Mouse (Mus musculus): Measurements from ENCODE around the gene Ipo8.
A peak's percentile ranks its signal among the peaks of the same experiment; 100 is the strongest.

The Ipo8 gene

GRCm38 (mm10) chr6:148756535-148756934 is 74.7 kb downstream of the Ipo8 start:
- DNase-seq (ENCODE audit: low read depth) = no peak

GRCm38 (mm10) chr6:148751400-148751799 is 79.9 kb downstream of the Ipo8 start:
- DNase-seq (ENCODE audit: low read depth) = no peak

DNA sequence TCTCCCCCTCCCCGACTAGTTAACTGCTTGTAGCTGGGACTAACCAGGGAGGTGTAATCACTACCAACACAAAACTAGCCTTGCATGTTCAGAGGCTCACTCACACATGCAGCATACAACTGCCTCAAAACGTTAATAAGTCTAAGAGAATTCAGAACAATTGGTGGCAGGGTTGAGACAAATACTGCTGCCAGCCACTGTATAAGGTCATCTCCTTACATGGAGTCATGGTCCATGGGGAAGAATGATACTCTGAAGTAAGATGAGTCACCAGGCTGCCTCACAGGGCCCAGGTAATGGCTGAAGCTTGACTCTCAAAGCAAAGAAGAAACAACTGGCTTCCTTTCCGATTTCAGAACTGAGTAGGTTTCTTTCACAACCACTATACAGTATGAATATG is 81.1 kb downstream of the Ipo8 start:
- DNase-seq (ENCODE audit: low read depth) = no peak

- no peak for DNase-seq (ENCODE audit: low read depth)
Observed at GRCm38 (mm10) chr6:148740521-148741226, 90.6 kb downstream of the Ipo8 start.

- peak; percentile 66 for DNase-seq (ENCODE audit: low read depth)
Observed at GRCm38 (mm10) chr6:148736390-148736789, 94.9 kb downstream of the Ipo8 start.

GRCm38 (mm10) chr6:148734012-148734411 is 97.3 kb downstream of the Ipo8 start:
- no peak for DNase-seq (ENCODE audit: low read depth)

DNA sequence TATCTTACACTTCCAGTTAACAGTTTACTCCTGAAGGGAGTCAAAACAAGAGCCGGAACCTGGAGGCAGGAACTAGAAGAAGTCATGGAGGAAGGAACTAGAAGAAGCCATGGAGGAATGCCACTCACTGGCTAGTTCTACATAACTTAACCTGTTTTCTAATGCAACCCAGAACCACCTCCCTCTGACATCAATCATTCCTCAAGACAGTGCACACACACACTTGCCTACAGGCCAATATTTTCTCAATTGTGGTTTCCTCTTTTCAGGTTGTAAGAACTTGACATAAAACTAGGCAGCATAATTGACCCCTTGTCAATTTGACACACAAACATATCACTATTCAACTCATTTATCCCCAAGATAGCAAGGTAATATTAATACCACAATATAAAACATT is 98.3 kb downstream of the Ipo8 start:
- DNase-seq (ENCODE audit: low read depth) = no peak

DNA sequence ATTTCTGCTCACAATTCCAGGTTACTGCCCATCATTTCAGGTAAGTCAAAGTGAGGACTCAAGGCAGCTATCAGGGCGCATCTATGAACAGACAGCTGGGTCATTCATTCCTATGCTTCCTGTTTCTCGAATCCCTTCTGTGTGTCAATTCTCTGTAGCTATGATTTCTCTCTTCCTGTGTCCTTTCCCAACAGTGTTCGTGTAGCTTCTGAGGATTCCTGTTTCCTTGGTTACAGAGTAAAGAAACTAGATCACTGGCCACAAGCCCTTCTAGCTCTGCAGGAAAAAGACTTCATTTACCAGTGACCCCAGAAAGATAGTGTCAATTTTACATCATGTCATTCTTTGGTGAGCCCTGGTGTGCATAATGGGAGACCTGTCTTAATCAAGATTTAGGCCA is 102.7 kb downstream of the Ipo8 start:
- no peak for DNase-seq (ENCODE audit: low read depth)

GRCm38 (mm10) chr6:148727871-148728524 is 103.3 kb downstream of the Ipo8 start:
- no peak for DNase-seq (ENCODE audit: low read depth)

DNA sequence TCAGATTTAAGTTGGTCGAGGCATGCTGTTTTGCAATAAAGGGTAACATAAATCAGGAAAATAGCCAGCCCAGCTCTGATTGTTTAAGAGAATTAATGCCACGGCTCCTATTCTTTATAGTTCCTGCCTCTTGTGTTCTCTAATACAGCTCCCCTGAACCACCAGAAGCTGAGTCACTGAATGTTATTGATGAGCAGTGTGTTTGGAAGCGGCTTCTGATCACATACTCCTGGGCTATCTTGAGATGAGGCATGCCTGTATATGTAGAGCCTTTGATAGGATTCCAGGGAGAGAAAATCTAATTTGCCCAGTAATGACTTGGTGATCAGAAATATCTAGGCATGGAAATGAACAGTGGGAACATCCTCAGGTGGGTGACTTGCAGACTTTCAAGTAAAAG is 106.8 kb downstream of the Ipo8 start:
- no peak for DNase-seq (ENCODE audit: low read depth)

Measured in 416B (cell line).